Mouse (Mus musculus): Measurements from ENCODE around the gene Agap1. TPM values are rescaled to one million over a fixed set of nuclear protein-coding genes. Genes with fewer than 3 reads are reported as not detected.

Gene Agap1
- polyA plus RNA-seq, 1 experiment from 2014 or later = 23.1 TPM

- H3K9me3 ChIP-seq = no peaks in the 10 kb centered on the region
- H3K27ac ChIP-seq = no peak overlapping the region
- 65% methylated on average over 5 of the region's 5 CpGs for WGBS
- no peak overlapping the region for H3K4me3 ChIP-seq (replicated peaks)
- H3K4me2 ChIP-seq = no peak overlapping the region
- no peak for ATAC-seq (ENCODE audit: insufficient number of reproducible peaks, insufficient read depth, low FRiP score, low TSS enrichment, low read depth)
- H3K27me3 ChIP-seq = peaks cover 29% of the 10 kb centered on the region
- H3K4me1 ChIP-seq (replicated peaks) = peaks cover 29% of the 10 kb centered on the region
- no peaks in the 10 kb centered on the region for H3K36me3 ChIP-seq
- H3K9ac ChIP-seq (replicated peaks) = no peak overlapping the region
These were observed 128.8 kb downstream of the Agap1 start for GRCm38 (mm10) chr1:89583369-89583768.

DNA sequence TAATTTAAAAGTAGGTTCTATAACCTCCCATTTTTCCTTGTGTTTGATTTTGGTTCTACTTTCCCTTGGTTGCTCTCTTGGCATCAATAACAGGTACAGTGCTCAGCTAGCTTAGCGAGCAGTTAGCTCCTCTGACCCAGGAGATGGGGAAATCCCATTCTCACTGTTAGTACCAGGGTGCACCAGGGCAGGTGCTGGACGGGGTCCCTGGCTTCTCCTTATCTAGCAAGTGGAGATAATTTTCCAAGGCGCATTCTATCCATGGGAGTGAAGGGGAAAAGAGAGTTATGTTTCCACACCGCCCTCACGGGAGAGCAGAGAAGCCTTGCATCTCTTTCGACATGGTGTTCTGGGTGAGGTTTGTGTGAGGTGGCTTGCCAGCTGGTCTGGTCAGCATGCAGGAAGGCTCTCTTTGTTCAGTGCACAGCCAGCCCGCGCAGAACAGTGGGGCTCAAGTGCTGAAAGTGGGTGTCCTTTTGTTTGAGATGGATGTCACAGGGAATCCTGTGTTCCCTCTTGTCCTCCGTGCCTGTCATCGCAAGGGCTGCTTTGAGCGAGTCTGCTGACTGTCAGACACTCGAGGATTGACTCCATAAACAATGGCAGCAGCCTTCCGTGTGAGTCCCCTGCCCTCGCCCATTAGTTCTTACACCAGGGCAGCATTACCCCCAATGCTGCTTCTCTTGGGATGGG lies 132.5 kb downstream of the Agap1 start:
- Histone ChIP-seq H3K9me3 (peaks cover 6% of the 10 kb centered on the region; the same call in 1 of the 2 replicates), H3K27ac (no peak overlapping the region), H3K36me3 (peaks cover 14% of the 10 kb centered on the region; the same call in 1 of the 2 replicates), H3K9ac (replicated peaks) (no peak overlapping the region), H3K27me3 (peaks cover 7% of the 10 kb centered on the region), H3K4me1 (replicated peaks) (peaks cover 7% of the 10 kb centered on the region), H3K4me3 (replicated peaks) (no peak overlapping the region), H3K4me2 (no peak overlapping the region)
- WGBS = 73% methylated on average over 14 of the region's 14 CpGs
- no peak for ATAC-seq (ENCODE audit: insufficient number of reproducible peaks, insufficient read depth, low FRiP score, low TSS enrichment, low read depth)

DNA sequence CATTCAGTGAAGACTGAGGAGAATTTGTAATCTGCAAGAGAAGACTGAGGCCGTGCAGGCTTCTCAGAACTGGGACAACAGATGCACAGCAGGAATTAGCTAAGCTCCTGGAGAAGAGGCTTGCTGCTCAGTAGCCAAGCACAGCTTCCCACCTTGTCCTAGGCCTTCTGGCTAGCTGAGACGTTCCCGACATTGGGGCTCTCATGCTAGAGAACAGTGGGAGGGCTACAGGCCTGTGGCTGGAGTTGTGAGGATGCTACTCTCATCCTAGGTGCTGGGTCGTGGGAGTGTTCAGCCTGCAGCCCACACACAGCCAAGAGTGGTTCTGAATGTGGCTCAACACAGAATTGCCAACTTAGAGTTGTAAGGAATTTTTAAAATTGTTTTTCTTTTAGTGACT lies 133.5 kb downstream of the Agap1 start:
- Histone ChIP-seq H3K9ac (replicated peaks) (no peak overlapping the region), H3K27ac (no peak overlapping the region), H3K27me3 (no peaks in the 10 kb centered on the region), H3K4me1 (replicated peaks) (no peaks in the 10 kb centered on the region), H3K4me3 (replicated peaks) (no peak overlapping the region), H3K36me3 (peaks cover 15% of the 10 kb centered on the region; the same call in 1 of the 2 replicates), H3K9me3 (peaks cover 7% of the 10 kb centered on the region; the same call in 1 of the 2 replicates), H3K4me2 (no peak overlapping the region)
- no peak for ATAC-seq (ENCODE audit: insufficient number of reproducible peaks, insufficient read depth, low FRiP score, low TSS enrichment, low read depth)
- WGBS = 69% methylated on average over 4 of the region's 4 CpGs

GRCm38 (mm10) chr1:89590994-89591393 lies 136.4 kb downstream of the Agap1 start:
- peaks cover 7% of the 10 kb centered on the region; the same call in 1 of the 2 replicates for H3K9me3 ChIP-seq
- no peak overlapping the region for H3K4me3 ChIP-seq (replicated peaks)
- H3K27ac ChIP-seq = no peak overlapping the region
- 96% methylated on average over 7 of the region's 7 CpGs for WGBS
- H3K36me3 ChIP-seq = peaks cover 15% of the 10 kb centered on the region; the same call in 1 of the 2 replicates
- no peak overlapping the region for H3K9ac ChIP-seq (replicated peaks)
- H3K4me2 ChIP-seq = no peak overlapping the region
- no peaks in the 10 kb centered on the region for H3K4me1 ChIP-seq (replicated peaks)
- ATAC-seq (ENCODE audit: insufficient number of reproducible peaks, insufficient read depth, low FRiP score, low TSS enrichment, low read depth) = no peak
- H3K27me3 ChIP-seq = no peaks in the 10 kb centered on the region

- no peak for ATAC-seq (ENCODE audit: insufficient number of reproducible peaks, insufficient read depth, low FRiP score, low TSS enrichment, low read depth)
- H3K9me3 ChIP-seq = peaks cover 7% of the 10 kb centered on the region; the same call in 1 of the 2 replicates
- no peak overlapping the region for H3K9ac ChIP-seq (replicated peaks)
- no peaks in the 10 kb centered on the region for H3K27me3 ChIP-seq
- peaks cover 4% of the 10 kb centered on the region; the same call in 1 of the 2 replicates for H3K4me1 ChIP-seq (replicated peaks)
- H3K36me3 ChIP-seq = peaks cover 15% of the 10 kb centered on the region; the same call in 1 of the 2 replicates
- H3K4me3 ChIP-seq (replicated peaks) = no peak overlapping the region
- no peak overlapping the region for H3K4me2 ChIP-seq
- H3K27ac ChIP-seq = no peak overlapping the region
- WGBS = 79% methylated on average over 4 of the region's 4 CpGs
These were observed 138.6 kb downstream of the Agap1 start for GRCm38 (mm10) chr1:89593219-89593618.

- Histone ChIP-seq H3K4me1 (replicated peaks) (peaks cover 15% of the 10 kb centered on the region), H3K27me3 (no peaks in the 10 kb centered on the region), H3K4me3 (replicated peaks) (no peak overlapping the region), H3K36me3 (peaks cover 15% of the 10 kb centered on the region; the same call in 1 of the 2 replicates), H3K27ac (no peak overlapping the region), H3K4me2 (no peak overlapping the region), H3K9me3 (peaks cover 7% of the 10 kb centered on the region; the same call in 1 of the 2 replicates), H3K9ac (replicated peaks) (no peak overlapping the region)
- WGBS = 90% methylated on average over 8 of the region's 8 CpGs
- no peak for ATAC-seq (ENCODE audit: insufficient number of reproducible peaks, insufficient read depth, low FRiP score, low TSS enrichment, low read depth)
These were observed 140.4 kb downstream of the Agap1 start for GRCm38 (mm10) chr1:89594999-89595398.

- Histone ChIP-seq H3K4me2 (no peak overlapping the region), H3K36me3 (peaks cover 15% of the 10 kb centered on the region; the same call in 1 of the 2 replicates), H3K4me1 (replicated peaks) (peaks cover 19% of the 10 kb centered on the region), H3K4me3 (replicated peaks) (no peak overlapping the region), H3K27me3 (no peaks in the 10 kb centered on the region), H3K27ac (no peak overlapping the region), H3K9me3 (peaks cover 7% of the 10 kb centered on the region; the same call in 1 of the 2 replicates), H3K9ac (replicated peaks) (no peak overlapping the region)
- WGBS = 90% methylated on average over 7 of the region's 7 CpGs
- ATAC-seq (ENCODE audit: insufficient number of reproducible peaks, insufficient read depth, low FRiP score, low TSS enrichment, low read depth) = no peak
These were observed 140.8 kb downstream of the Agap1 start for GRCm38 (mm10) chr1:89595421-89595820.

DNA sequence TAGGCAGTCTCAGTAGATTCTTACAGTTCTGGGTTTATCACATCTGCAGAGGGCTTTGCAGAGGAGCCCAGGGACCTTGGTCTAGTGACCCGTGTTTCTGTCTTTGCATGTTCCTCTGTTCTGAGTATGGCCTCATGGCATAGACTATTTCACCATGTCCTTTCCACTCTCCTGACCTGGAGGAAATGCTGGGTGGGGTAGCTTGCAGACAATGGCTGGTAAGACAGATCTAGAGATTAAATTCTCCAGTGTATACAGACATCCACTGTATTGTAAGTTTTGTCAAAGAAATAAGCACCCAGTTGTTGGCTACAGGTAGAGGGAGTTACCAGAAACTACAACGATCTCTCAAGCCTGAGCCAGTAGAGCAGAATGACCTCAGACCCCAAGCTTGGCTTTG lies 141.6 kb downstream of the Agap1 start:
- H3K4me1 ChIP-seq (replicated peaks) = peaks cover 27% of the 10 kb centered on the region
- peaks cover 11% of the 10 kb centered on the region; the same call in 1 of the 2 replicates for H3K36me3 ChIP-seq
- WGBS = 91% methylated on average over 2 of the region's 2 CpGs
- H3K9me3 ChIP-seq = peaks cover 7% of the 10 kb centered on the region; the same call in 1 of the 2 replicates
- no peak overlapping the region for H3K27ac ChIP-seq
- no peak for ATAC-seq (ENCODE audit: insufficient number of reproducible peaks, insufficient read depth, low FRiP score, low TSS enrichment, low read depth)
- no peak overlapping the region for H3K9ac ChIP-seq (replicated peaks)
- H3K4me3 ChIP-seq (replicated peaks) = no peak overlapping the region
- no peaks in the 10 kb centered on the region for H3K27me3 ChIP-seq
- no peak overlapping the region for H3K4me2 ChIP-seq

- 84% methylated on average over 5 of the region's 5 CpGs for WGBS
- ATAC-seq (ENCODE audit: insufficient number of reproducible peaks, insufficient read depth, low FRiP score, low TSS enrichment, low read depth) = no peak
- Histone ChIP-seq H3K4me1 (replicated peaks) (peaks cover 46% of the 10 kb centered on the region), H3K4me2 (no peak overlapping the region), H3K9ac (replicated peaks) (no peak overlapping the region), H3K9me3 (no peaks in the 10 kb centered on the region), H3K4me3 (replicated peaks) (no peak overlapping the region), H3K27ac (no peak overlapping the region), H3K27me3 (no peaks in the 10 kb centered on the region), H3K36me3 (no peaks in the 10 kb centered on the region)
These were observed 144.3 kb downstream of the Agap1 start for GRCm38 (mm10) chr1:89598906-89599305.

DNA sequence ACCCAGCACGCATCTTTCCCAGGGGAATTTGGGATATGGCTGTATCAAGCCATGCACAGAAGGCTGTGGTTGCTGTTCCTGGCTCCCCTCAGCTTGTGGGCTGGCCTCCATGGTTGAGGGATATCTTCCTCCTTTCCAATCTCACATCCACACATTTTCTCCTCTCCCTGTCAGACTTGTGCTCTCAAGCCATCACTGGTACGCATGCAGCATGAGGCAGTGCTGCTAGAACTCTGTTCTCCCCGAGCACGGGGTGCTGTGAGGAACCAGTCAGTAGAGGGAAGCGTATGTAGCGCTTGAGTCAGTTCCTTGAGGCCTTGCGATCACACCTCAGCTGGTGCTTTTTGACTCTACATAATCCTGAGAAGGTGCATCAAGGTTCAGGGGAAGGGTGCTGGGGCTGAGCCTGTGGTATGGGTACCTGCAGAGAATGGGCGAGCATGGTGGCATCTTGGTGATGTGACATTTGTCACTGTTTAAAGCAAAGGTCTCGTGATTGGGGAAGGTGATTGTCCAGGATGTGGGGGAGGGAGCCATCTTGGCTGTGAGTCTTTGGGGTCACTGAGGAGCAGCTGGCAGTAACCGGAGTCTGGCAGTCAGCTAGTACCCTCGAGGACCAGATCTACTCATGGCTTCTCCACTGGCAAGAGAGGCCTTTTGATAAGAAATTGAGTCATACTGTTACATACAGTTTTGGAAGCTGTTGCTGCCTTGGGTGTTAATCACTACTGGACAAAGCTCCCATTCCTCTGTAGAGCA lies 145.6 kb downstream of the Agap1 start:
- no peak overlapping the region for H3K4me2 ChIP-seq
- H3K9ac ChIP-seq (replicated peaks) = no peak overlapping the region
- no peaks in the 10 kb centered on the region for H3K9me3 ChIP-seq
- no peak overlapping the region for H3K4me3 ChIP-seq (replicated peaks)
- H3K36me3 ChIP-seq = 0 out of 2 replicates have a peak, but pooled peaks cover 4% of the 10 kb centered on the region
- 79% methylated on average over 11 of the region's 11 CpGs for WGBS
- H3K27me3 ChIP-seq = no peaks in the 10 kb centered on the region
- H3K4me1 ChIP-seq (replicated peaks) = peaks cover 55% of the 10 kb centered on the region
- no peak for ATAC-seq (ENCODE audit: insufficient number of reproducible peaks, insufficient read depth, low FRiP score, low TSS enrichment, low read depth)
- H3K27ac ChIP-seq = no peak overlapping the region

DNA sequence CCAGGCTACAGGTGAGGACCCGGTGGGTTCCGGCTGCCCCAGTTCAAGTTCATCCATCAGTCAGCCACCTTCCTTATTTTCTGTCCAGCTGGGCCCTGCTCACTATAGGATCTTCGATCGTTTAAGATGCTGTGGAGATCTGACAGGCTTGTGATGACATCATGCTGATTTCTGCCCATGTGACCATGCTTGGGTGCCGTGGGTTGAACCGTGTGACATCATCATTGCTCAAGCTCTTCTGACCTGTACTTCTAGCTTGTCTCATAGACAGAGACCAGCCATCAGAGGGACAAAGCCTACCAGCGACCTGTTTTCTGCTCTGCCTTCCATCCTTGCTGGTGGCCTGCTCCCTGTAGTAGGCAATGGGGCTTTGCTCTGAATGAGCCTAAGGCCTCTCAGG lies 146.7 kb downstream of the Agap1 start:
- Histone ChIP-seq H3K36me3 (0 out of 2 replicates have a peak, but pooled peaks cover 4% of the 10 kb centered on the region), H3K27me3 (no peaks in the 10 kb centered on the region), H3K4me3 (replicated peaks) (no peak overlapping the region), H3K4me2 (no peak overlapping the region), H3K4me1 (replicated peaks) (peaks cover 67% of the 10 kb centered on the region), H3K27ac (no peak overlapping the region), H3K9me3 (no peaks in the 10 kb centered on the region), H3K9ac (replicated peaks) (no peak overlapping the region)
- 92% methylated on average over 7 of the region's 7 CpGs for WGBS
- ATAC-seq (ENCODE audit: insufficient number of reproducible peaks, insufficient read depth, low FRiP score, low TSS enrichment, low read depth) = no peak
